Mouse (Mus musculus): Measurements from ENCODE around the gene Cd300lf. TPM values are rescaled to one million over a fixed set of nuclear protein-coding genes. Genes with fewer than 3 reads are reported as not detected.

Cd300lf gene
- polyA plus RNA-seq, 1 experiment from 2014 or later: 0.97 TPM

DNA sequence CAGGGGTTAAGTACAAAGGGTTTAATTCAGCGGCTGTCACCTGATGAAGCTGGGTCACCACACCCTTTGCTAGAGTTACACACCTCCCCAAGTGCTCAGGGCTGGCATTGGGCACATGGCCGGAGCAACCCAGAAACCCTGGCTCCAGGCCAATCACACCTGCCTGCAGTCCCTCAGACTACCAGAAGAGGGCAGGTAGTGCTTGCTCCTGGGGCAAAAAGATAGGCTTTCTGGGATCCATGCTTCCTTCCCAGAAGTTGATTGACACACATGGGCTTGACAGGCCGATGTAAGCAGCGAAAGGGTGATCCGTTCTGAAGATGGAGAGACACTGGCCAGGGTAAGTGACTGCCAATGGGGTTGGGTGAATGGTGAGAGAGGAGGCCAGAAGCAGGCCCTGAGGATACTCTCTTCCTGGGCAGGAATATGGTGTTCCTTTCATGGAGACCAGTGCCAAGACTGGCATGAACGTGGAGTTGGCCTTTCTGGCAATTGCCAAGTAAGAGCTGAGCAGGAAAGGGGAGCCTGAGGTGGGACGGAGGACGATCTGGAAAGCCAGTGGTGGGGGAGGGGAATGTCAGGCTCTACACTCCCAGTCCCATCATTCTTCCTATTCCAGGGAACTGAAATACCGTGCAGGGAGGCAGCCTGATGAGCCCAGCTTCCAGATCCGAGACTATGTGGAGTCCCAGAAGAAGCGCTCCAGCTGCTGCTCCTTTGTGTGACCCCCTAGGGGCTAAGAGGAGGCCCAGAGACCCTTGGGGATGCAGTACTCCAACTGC, 26.4 kb upstream of the Cd300lf start:
- no peak overlapping the region for H3K27ac ChIP-seq
- H3K9me3 ChIP-seq (replicated peaks): no peaks in the 10 kb centered on the region
- 58% methylated on average over 11 of the region's 11 CpGs for WGBS (ENCODE audit: insufficient replicate concordance)
- DNase-seq (peak; percentile 48), ATAC-seq (ENCODE audit: low read depth) (no peak)
- H3K4me1 ChIP-seq (replicated peaks): peaks cover 76% of the 10 kb centered on the region
- H3K4me3 ChIP-seq (replicated peaks): no peak overlapping the region
- no peak overlapping the region for H3K4me2 ChIP-seq
- H3K27me3 ChIP-seq: peaks cover 25% of the 10 kb centered on the region
- H3K9ac ChIP-seq: no peak overlapping the region
- no peaks in the 10 kb centered on the region for H3K36me3 ChIP-seq

DNA sequence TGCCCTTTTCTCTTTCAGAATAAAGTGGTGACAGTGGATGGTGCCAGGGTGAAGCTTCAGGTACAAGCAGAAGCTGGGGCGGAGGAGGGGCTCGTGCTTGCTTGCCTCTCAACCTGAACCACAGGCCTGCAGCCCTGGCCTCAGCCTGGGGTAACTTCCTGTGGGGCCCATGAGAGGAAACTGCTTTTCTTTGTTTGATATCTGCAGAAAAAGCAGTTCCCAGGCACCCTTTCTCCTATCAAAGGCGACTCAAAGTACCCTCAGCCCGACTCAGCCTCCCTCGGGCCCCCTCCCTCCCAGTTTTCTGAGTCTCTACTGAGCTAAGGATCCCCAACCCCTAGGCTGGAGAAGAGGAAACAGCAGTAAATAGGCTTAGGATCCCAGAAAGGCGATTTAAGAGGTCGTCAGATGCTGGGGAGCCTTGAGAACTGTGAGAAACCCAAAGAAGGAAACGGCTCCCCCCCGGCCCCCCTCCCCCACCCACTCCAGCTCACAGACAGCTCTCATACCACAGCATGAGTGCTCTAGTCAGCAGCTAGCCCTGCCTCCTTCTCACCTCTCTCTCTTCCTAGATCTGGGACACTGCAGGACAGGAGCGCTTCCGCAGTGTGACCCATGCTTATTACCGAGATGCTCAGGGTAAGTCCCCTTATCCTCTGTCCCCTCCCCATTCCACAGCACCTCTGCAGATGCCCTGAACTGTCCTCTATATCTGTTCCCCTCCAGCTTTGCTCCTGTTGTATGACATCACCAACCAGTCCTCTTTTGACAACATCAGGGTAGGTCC, 24.3 kb upstream of the Cd300lf start:
- Histone ChIP-seq H3K27me3 (peaks cover 31% of the 10 kb centered on the region), H3K36me3 (no peaks in the 10 kb centered on the region), H3K9ac (no peak overlapping the region), H3K27ac (peak overlapping the region; percentile 50), H3K4me3 (replicated peaks) (no peak overlapping the region), H3K4me1 (replicated peaks) (peaks cover 79% of the 10 kb centered on the region), H3K9me3 (replicated peaks) (no peaks in the 10 kb centered on the region), H3K4me2 (peak overlapping the region; percentile 11)
- ATAC-seq (ENCODE audit: low read depth) (no peak), DNase-seq (no peak)
- 11% methylated on average over 12 of the region's 12 CpGs for WGBS (ENCODE audit: insufficient replicate concordance)

DNA sequence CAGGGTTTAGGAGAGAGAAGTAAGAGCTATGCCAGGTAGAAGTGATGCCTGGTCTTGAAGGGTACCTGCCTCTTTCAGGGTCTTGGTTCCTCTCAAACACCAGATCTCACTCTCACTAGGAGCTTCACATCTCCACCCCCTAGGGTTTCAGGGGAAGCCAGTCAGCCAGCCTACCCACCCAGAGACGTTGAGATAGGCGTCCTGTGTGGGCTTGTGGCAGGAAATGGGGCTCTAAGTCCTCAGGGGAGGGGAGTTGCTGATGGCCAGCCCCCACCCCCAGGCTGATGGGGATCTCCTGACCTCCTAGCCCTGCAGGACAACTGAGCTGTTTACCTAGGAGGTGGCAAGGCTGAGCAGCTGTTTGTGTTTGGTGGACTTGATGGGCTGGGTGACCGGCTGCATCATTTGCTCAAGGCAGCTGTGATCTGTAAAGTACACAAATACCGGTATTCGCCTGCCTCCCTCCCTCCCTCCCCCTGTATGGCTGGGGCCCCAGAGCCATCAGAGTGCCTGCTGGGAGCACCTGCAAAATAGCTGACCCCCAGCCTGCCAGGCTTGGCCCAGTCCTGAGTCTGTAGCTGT, 21.4 kb upstream of the Cd300lf start:
- ATAC-seq (ENCODE audit: low read depth): no peak
- no peak for DNase-seq
- Histone ChIP-seq H3K4me2 (peak overlapping the region; percentile 58), H3K27ac (no peak overlapping the region), H3K9me3 (replicated peaks) (no peaks in the 10 kb centered on the region), H3K36me3 (no peaks in the 10 kb centered on the region), H3K9ac (no peak overlapping the region), H3K4me3 (replicated peaks) (no peak overlapping the region), H3K27me3 (peaks cover 37% of the 10 kb centered on the region), H3K4me1 (replicated peaks) (peaks cover 54% of the 10 kb centered on the region)
- WGBS (ENCODE audit: insufficient replicate concordance): 3% methylated on average over 5 of the region's 5 CpGs

DNA sequence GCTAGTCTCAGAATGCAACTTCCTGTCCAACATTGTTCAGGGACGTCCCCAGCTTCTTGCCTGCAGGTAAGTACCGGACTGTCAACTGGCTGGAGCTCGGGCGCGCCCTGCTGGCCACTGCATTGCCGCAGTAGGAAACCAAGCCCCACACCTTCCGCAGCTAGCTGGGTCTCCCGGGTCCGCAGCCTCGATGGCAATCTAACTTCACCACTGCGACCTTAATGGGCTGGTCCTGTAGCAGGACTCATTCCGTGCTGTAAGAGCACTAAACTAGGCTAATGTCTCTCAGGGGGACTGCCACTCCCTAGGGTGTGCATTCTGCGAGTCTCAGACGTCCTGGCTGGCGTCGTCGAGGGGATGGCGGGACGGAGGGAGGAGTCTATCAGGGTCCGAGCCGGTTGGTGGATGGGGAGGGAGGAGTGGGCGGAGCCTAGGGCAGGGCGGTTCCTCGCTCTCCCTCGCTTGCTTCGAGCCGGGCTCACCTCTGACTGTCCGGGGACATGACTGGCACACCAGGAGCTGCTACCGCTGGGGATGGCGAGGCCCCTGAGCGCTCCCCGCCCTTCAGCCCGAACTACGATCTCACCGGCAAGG, 20.0 kb upstream of the Cd300lf start:
- under 1% methylated on average over 35 of the region's 35 CpGs for WGBS (ENCODE audit: insufficient replicate concordance)
- Histone ChIP-seq H3K27ac (no peak overlapping the region), H3K4me2 (peak overlapping the region; percentile 58), H3K36me3 (no peaks in the 10 kb centered on the region), H3K27me3 (peaks cover 37% of the 10 kb centered on the region), H3K9ac (peak overlapping the region; percentile 39), H3K4me1 (replicated peaks) (peaks cover 42% of the 10 kb centered on the region), H3K9me3 (replicated peaks) (no peaks in the 10 kb centered on the region), H3K4me3 (replicated peaks) (peak overlapping the region; percentile 41)
- DNase-seq (peak; percentile 79), ATAC-seq (ENCODE audit: low read depth) (peak; percentile 84)

DNA sequence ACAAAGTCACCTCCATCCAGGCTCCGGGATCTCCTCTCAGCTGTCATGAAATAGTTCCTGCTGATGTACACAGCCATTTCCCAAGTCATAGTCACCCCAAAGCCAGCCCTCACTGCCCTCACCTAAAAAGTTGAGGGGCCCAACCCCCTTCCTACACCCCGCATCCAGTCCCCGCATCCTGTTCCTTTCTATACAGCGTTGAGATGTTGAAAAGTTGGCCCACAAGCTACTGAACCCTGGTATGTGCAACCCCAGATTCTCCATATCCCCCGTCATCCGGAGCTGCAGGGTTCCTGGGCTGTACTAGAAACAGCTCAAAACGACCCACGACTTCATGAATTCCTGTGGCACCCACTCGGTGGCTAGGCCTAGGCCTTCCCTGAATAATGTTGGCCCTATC, 19.3 kb upstream of the Cd300lf start:
- peaks cover 35% of the 10 kb centered on the region for H3K4me1 ChIP-seq (replicated peaks)
- H3K9ac ChIP-seq: no peak overlapping the region
- no peak overlapping the region for H3K4me3 ChIP-seq (replicated peaks)
- no peak overlapping the region for H3K27ac ChIP-seq
- DNase-seq: no peak
- 69% methylated on average over 9 of the region's 9 CpGs for WGBS (ENCODE audit: insufficient replicate concordance)
- no peak overlapping the region for H3K4me2 ChIP-seq
- no peak for ATAC-seq (ENCODE audit: low read depth)
- no peaks in the 10 kb centered on the region for H3K36me3 ChIP-seq
- no peaks in the 10 kb centered on the region for H3K9me3 ChIP-seq (replicated peaks)
- peaks cover 37% of the 10 kb centered on the region for H3K27me3 ChIP-seq

DNA sequence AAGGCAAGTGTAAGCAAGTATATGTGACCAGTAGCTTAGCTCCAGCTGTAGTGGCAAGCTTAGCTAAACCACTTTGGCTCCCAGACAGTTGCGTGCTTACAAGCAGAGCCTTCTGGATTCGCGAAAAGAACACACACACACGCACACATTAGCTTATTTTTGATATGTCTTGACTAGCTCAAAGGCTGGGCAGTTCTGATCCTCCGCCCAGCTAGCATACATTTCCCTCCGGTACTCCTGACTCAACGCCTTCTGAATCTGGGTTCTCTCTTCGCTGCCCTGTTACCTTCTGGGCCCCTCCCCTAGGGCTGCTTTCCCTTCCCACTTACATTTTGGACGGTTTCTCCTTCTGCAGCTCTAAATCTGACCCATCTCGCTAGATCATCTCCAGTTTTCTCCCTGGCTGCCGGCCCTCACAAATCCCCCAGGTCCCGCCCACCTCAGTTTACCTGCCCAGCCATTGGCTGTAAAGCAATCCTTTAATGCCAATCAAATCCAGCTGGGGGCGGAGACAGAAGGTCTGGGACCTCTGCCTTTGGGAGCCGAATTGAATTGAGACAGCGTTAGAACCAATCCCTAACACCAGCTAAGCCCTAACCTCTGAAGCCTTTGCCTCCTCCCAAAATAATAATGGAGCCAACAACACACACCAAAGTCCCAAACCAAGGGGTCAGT, 18.1 kb upstream of the Cd300lf start:
- ATAC-seq (ENCODE audit: low read depth) (no peak), DNase-seq (peak; percentile 36)
- Histone ChIP-seq H3K36me3 (no peaks in the 10 kb centered on the region), H3K27me3 (peaks cover 37% of the 10 kb centered on the region), H3K9ac (no peak overlapping the region), H3K27ac (no peak overlapping the region), H3K4me3 (replicated peaks) (no peak overlapping the region; the same call in 1 of the 2 replicates), H3K4me2 (peak overlapping the region; percentile 40), H3K9me3 (replicated peaks) (no peaks in the 10 kb centered on the region), H3K4me1 (replicated peaks) (peaks cover 27% of the 10 kb centered on the region)
- WGBS (ENCODE audit: insufficient replicate concordance): 17% methylated on average over 15 of the region's 15 CpGs

DNA sequence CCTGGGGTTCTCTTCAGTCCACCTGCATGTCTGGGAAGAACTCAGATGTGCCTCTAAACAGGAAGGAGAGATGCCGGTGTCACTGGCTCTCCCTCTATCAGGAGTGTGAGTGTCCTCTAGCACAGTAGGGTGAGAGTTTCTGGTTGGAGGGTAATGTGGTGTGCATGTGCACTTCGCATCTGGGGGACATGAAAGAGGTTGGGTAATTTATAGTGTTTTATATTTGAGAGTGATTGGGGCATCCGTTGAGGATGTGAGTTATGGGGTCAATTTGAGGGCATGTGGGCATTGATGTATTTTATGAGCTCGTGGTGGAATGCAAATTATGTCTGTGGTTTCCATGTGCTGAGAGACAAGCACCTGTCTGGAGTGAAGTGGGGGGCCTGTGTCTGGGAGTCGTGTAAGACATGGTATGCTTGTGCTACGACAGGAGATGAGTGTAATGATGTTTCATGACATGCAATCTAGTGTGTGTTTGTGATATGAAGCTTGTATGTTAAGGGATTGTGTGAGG, 17.0 kb upstream of the Cd300lf start:
- Histone ChIP-seq H3K4me1 (replicated peaks) (peaks cover 27% of the 10 kb centered on the region), H3K9me3 (replicated peaks) (no peaks in the 10 kb centered on the region), H3K4me2 (no peak overlapping the region), H3K27me3 (peaks cover 31% of the 10 kb centered on the region), H3K27ac (no peak overlapping the region), H3K9ac (no peak overlapping the region), H3K36me3 (no peaks in the 10 kb centered on the region), H3K4me3 (replicated peaks) (no peak overlapping the region)
- WGBS (ENCODE audit: insufficient replicate concordance): 56% methylated on average over 6 of the region's 6 CpGs
- ATAC-seq (ENCODE audit: low read depth): no peak
- DNase-seq: no peak

DNA sequence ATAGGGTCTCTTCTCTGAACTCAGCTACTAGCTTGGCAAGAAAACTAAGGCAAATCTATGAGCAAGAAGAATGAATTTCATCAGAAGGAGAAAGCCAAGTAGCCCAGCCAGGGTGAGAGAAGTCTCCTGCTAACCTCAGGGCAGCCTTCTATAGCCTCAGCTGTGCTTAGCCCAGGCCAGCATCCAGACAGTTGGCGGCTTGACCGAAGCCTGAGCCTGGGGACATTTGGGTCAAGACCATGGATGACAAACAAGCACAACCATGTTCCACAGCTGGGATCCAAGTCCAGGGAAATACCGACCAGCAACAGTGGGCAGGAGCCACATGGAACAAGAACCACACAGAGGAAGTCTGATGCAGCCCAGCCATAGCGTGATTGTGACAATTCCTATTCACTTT, 14.0 kb upstream of the Cd300lf start:
- ATAC-seq (ENCODE audit: low read depth): no peak
- WGBS (ENCODE audit: insufficient replicate concordance): 66% methylated on average over 4 of the region's 4 CpGs
- no peak overlapping the region for H3K9ac ChIP-seq

DNA sequence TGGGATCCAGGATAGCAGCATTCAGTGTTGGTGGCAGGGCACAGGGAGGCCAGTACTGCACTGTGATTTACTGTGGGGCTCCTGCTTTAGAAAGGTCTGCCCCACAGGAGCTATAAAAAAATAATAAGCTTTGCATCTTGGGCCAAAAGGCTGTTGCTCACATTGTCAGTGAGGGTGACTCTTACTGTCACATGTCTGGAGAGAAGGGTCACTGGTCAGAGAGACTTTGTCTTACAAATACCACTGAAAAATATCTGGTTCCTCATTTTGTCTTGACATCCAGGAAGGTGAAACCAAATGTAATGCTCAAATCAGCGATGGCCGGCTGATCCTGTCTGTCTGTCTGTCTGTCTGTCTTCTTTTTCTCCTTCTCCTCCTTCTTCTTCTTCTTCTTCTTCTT, 8.2 kb upstream of the Cd300lf start:
- Histone ChIP-seq H3K4me2 (no peak overlapping the region), H3K9ac (no peak overlapping the region), H3K9me3 (replicated peaks) (no peaks in the 10 kb centered on the region), H3K4me3 (replicated peaks) (no peak overlapping the region), H3K27me3 (no peaks in the 10 kb centered on the region), H3K27ac (no peak overlapping the region), H3K4me1 (replicated peaks) (no peaks in the 10 kb centered on the region), H3K36me3 (no peaks in the 10 kb centered on the region)
- DNase-seq (no peak), ATAC-seq (ENCODE audit: low read depth) (no peak)
- 14% methylated on average over 2 of the region's 2 CpGs for WGBS (ENCODE audit: insufficient replicate concordance)

More for the DNA sequence above, 14.0 kb upstream of the Cd300lf start:
- Histone ChIP-seq H3K27ac (no peak overlapping the region), H3K4me2 (no peak overlapping the region), H3K4me3 (replicated peaks) (no peak overlapping the region), H3K27me3 (peaks cover 3% of the 10 kb centered on the region; the same call in 1 of the 2 replicates), H3K4me1 (replicated peaks) (no peaks in the 10 kb centered on the region; the same call in 1 of the 2 replicates), H3K9me3 (replicated peaks) (no peaks in the 10 kb centered on the region), H3K36me3 (no peaks in the 10 kb centered on the region)
- DNase-seq: no peak

DNA sequence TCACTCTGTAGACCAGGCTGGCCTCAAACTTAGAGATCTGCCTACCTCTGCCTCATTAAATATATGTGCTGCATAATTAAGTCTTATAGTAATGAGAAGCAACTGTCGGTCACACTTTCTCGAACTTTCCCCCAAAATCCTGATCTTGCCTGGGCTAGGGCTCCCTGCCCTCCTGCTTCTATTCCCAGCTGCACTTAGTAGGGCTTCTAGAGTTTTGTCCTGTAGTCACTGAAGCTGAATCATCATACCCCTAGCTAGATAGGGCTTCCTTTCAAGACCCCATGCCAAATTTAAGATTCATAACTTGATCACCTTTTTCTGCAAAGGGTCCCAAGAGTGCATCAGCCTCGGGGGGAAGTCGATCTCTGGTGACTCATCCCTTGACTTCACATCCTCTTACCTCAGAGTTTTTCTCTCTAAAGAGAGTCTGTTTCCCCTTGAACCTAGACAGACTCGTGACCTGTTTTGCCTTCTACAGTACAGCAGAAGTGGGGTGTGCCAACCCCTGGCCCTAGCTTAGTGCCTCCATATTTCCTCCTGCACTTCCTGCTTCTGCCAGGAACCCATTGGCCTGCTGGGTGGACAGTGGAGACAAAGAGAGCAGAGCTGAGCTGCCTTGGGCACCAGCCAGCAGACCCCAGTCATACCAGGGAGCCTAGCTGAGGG, 4.9 kb upstream of the Cd300lf start:
- Histone ChIP-seq H3K9ac (no peak overlapping the region), H3K27me3 (no peaks in the 10 kb centered on the region), H3K9me3 (replicated peaks) (no peaks in the 10 kb centered on the region), H3K4me2 (no peak overlapping the region), H3K4me1 (replicated peaks) (no peaks in the 10 kb centered on the region), H3K36me3 (no peaks in the 10 kb centered on the region), H3K4me3 (replicated peaks) (no peak overlapping the region), H3K27ac (0 out of 2 replicates have a peak overlapping the region, but pooled peaks have one; percentile 2)
- ATAC-seq (ENCODE audit: low read depth): no peak
- DNase-seq: no peak
- WGBS (ENCODE audit: insufficient replicate concordance): 42% methylated on average over 5 of the region's 5 CpGs

All from liver, embryonic 13.5 days (tissue).